Mouse (Mus musculus): ENCODE results near the gene Prss23.

- TF ChIP-seq TAL1 (IDR thresholded peaks at IDR 0.05; ENCODE audit: low read length), result no peak
- TF ChIP-seq GATA1 (IDR thresholded peaks at IDR 0.05; ENCODE audit: low read length), result no peak
Measured at GRCm38 (mm10) chr7:89563501-89563900, 36.5 kb upstream of the Prss23 start.

All from erythroblast, embryonic 14.5 days (primary cell).